Mouse (Mus musculus) stomach, postnatal 0 days (tissue): ENCODE data around the gene Unc50. TPM values are rescaled to one million over a fixed set of nuclear protein-coding genes. Genes with fewer than 3 reads are reported as not detected.

Source experiments
- ATAC-seq: fragments of 200-750 bp; cut with Nextera tagmentation; 2 replicates; pipeline ENCODE4 v1.8.0; 2017; ENCODE audit not compliant: low FRiP score, low TSS enrichment
- DNase-seq: peaks from one replicate; pipeline ENCODE4 v3.0.0-alpha.2; 2016; ENCODE audit warnings: low spot score
- H3K27ac ChIP-seq: fragments of 300-500 bp; sonication (generic); replicated peaks from 2 replicates; pipeline ENCODE4 v1.5.1; 2014; ENCODE audit warnings: mild to moderate bottlenecking, control low read depth
- H3K27me3 ChIP-seq: fragments of 300-500 bp; sonication (generic); 2 replicates; pipeline ENCODE4 v1.6.1; 2014; ENCODE audit warnings: low read length; ENCODE audit not compliant: control insufficient read depth, insufficient read depth
- H3K36me3 ChIP-seq: fragments of 300-500 bp; sonication (generic); 2 replicates; pipeline ENCODE4 v1.6.1; 2014; ENCODE audit warnings: low read length, mixed read lengths; ENCODE audit not compliant: control insufficient read depth, insufficient read depth
- H3K4me1 ChIP-seq: fragments of 300-500 bp; sonication (generic); replicated peaks from 2 replicates; pipeline ENCODE4 v1.6.1; 2014; ENCODE audit warnings: antibody characterized with exemption; ENCODE audit not compliant: control insufficient read depth, insufficient read depth
- H3K4me2 ChIP-seq: fragments of 300-500 bp; sonication (generic); replicated peaks from 2 replicates; pipeline ENCODE4 v1.6.1; 2014; ENCODE audit warnings: low read depth, mild to moderate bottlenecking, control low read depth, moderate library complexity
- H3K4me3 ChIP-seq: fragments of 300-500 bp; sonication (generic); 2 replicates; pipeline ENCODE4 v1.5.1; 2014; ENCODE audit warnings: low read depth, low read length, control low read depth
- H3K9ac ChIP-seq: fragments of 300-500 bp; sonication (generic); 2 replicates; pipeline ENCODE4 v1.6.1; 2014; ENCODE audit warnings: mild to moderate bottlenecking, low read length, control low read depth, mixed read lengths
- H3K9me3 ChIP-seq: fragments of 300-500 bp; sonication (generic); 2 replicates; pipeline ENCODE4 v1.6.1; 2016; ENCODE audit warnings: low read length; ENCODE audit not compliant: control insufficient read depth
- CTCF ChIP-seq: IDR thresholded peaks from 2 replicates; pipeline ENCODE4 v1.5.1; 2016; ENCODE audit warnings: antibody characterized with exemption, low read depth, mild to moderate bottlenecking, moderate library complexity
- EP300 ChIP-seq: optimal IDR thresholded peaks from 2 replicates; pipeline ENCODE3; 2016; ENCODE audit warnings: antibody characterized with exemption
- WGBS: fragments of 180-500 bp; shearing (Covaris S2); extraction: QIAGEN DNeasy Blood & Tissue Kit; methylation state at CpG from one replicate; pipeline ENCODE4 v1.1.7; 2014; 5-methylcytosine and 5-hydroxymethylcytosine counted together
- polyA plus RNA-seq: library from polyadenylated mRNA; unstranded; fragments of >200 nt; fragmentation: Nextera tagmentation; extraction: Ambion mirVana; gene quantifications from 2 replicates; pipeline ENCODE4 v1.2.1, GENCODE M21; 2015

Unc50 gene
- polyA plus RNA-seq, 1 experiment from 2014 or later: 141 TPM

DNA sequence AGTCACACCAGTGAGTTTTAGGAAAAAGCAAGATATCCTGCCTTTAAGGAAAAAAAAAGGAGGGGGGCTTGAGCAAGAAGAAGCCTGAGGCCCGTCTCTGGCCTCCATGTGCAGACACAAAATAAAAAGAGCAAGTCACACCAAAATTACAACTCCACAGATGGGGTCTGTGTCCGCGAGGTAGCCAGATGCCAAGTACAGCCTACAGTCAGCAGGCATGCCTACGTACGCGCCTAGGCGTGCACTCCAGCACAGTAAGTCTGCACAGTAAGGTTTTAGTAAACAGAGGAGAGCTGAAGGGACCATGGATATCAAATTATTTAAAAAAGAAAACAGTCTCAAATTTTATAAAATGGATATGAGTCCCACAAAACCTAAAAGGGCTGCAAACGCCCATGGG, 21.3 kb downstream of the Unc50 start:
- H3K4me3 ChIP-seq: no peak overlapping the region
- H3K4me1 ChIP-seq: no peaks in the 10 kb centered on the region
- no peak for DNase-seq
- peaks cover 12% of the 10 kb centered on the region for H3K36me3 ChIP-seq
- no peak for ATAC-seq
- 92% methylated on average over 8 of the region's 8 CpGs for WGBS
- no peak overlapping the region for H3K9ac ChIP-seq
- TF ChIP-seq EP300 (no peak), CTCF (no peak)
- H3K27me3 ChIP-seq: no peaks in the 10 kb centered on the region
- H3K9me3 ChIP-seq: no peaks in the 10 kb centered on the region
- no peak overlapping the region for H3K27ac ChIP-seq
- H3K4me2 ChIP-seq: no peak overlapping the region

- H3K9ac ChIP-seq: no peak overlapping the region
- H3K4me1 ChIP-seq: no peaks in the 10 kb centered on the region
- 88% methylated on average over 7 of the region's 7 CpGs for WGBS
- DNase-seq: no peak
- H3K27ac ChIP-seq: no peak overlapping the region
- no peaks in the 10 kb centered on the region for H3K27me3 ChIP-seq
- TF ChIP-seq CTCF: no peak
- no peak for TF ChIP-seq EP300
- no peak for ATAC-seq
- no peak overlapping the region for H3K4me2 ChIP-seq
- H3K4me3 ChIP-seq: no peak overlapping the region
- H3K9me3 ChIP-seq: no peaks in the 10 kb centered on the region
- H3K36me3 ChIP-seq: peaks cover 4% of the 10 kb centered on the region
Measured at GRCm38 (mm10) chr1:37457546-37457945, 27.6 kb downstream of the Unc50 start.

GRCm38 (mm10) chr1:37464878-37465452, 35.0 kb downstream of the Unc50 start:
- no peak for ATAC-seq
- Histone ChIP-seq H3K27ac (no peak overlapping the region), H3K4me2 (no peak overlapping the region), H3K9me3 (0 out of 2 replicates have a peak, but pooled peaks cover 3% of the 10 kb centered on the region), H3K27me3 (no peaks in the 10 kb centered on the region), H3K9ac (no peak overlapping the region), H3K4me3 (no peak overlapping the region), H3K4me1 (no peaks in the 10 kb centered on the region), H3K36me3 (no peaks in the 10 kb centered on the region; the same call in 1 of the 2 replicates)
- TF ChIP-seq CTCF: no peak
- no peak for TF ChIP-seq EP300
- DNase-seq: no peak
- WGBS: 81% methylated on average over 10 of the region's 10 CpGs

GRCm38 (mm10) chr1:37466322-37466995, 36.5 kb downstream of the Unc50 start:
- Histone ChIP-seq H3K4me3 (no peak overlapping the region), H3K4me1 (no peaks in the 10 kb centered on the region), H3K4me2 (no peak overlapping the region), H3K9ac (no peak overlapping the region), H3K27me3 (no peaks in the 10 kb centered on the region), H3K9me3 (0 out of 2 replicates have a peak, but pooled peaks cover 3% of the 10 kb centered on the region), H3K36me3 (no peaks in the 10 kb centered on the region; the same call in 1 of the 2 replicates), H3K27ac (no peak overlapping the region)
- WGBS: 74% methylated on average over 3 of the region's 3 CpGs
- TF ChIP-seq EP300 (no peak), CTCF (peak; percentile 60)
- DNase-seq: no peak
- no peak for ATAC-seq

- Histone ChIP-seq H3K9me3 (0 out of 2 replicates have a peak, but pooled peaks cover 3% of the 10 kb centered on the region), H3K4me1 (no peaks in the 10 kb centered on the region), H3K4me2 (no peak overlapping the region), H3K27me3 (no peaks in the 10 kb centered on the region), H3K36me3 (no peaks in the 10 kb centered on the region; the same call in 1 of the 2 replicates), H3K9ac (no peak overlapping the region), H3K4me3 (no peak overlapping the region), H3K27ac (no peak overlapping the region)
- 93% methylated on average over 4 of the region's 4 CpGs for WGBS
- no peak for DNase-seq
- no peak for ATAC-seq
- TF ChIP-seq CTCF: no peak
- no peak for TF ChIP-seq EP300
Measured at GRCm38 (mm10) chr1:37467806-37468205, 37.9 kb downstream of the Unc50 start.

DNA sequence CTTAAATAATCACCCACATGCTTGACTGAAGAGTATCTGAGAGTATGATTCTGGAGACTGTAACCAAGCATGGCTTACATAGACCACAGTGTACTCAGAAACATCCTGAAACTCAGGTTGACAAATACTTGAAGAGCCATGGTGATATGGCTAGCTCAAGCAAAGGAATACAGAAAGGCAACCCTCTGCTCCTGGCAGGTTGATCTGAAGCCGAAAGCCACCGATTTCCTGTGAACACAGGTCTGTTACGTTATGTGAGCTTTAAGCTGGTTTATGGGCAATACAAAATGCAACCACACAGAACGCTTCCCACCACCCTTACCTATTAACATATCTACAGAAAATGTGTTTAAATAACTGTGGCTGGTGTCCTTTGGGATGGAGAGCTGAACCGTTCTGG, 39.1 kb downstream of the Unc50 start:
- DNase-seq (no peak), ATAC-seq (no peak)
- H3K4me1 ChIP-seq: no peaks in the 10 kb centered on the region
- H3K9ac ChIP-seq: no peak overlapping the region
- no peak overlapping the region for H3K4me3 ChIP-seq
- no peak overlapping the region for H3K27ac ChIP-seq
- 90% methylated on average over 5 of the region's 5 CpGs for WGBS
- 0 out of 2 replicates have a peak, but pooled peaks cover 3% of the 10 kb centered on the region for H3K9me3 ChIP-seq
- no peaks in the 10 kb centered on the region; the same call in 1 of the 2 replicates for H3K36me3 ChIP-seq
- no peaks in the 10 kb centered on the region for H3K27me3 ChIP-seq
- H3K4me2 ChIP-seq: no peak overlapping the region
- TF ChIP-seq EP300 (no peak), CTCF (no peak)
